8 mouse cellular contexts compared by ENCODE assay signal in the genomic region with DNA sequence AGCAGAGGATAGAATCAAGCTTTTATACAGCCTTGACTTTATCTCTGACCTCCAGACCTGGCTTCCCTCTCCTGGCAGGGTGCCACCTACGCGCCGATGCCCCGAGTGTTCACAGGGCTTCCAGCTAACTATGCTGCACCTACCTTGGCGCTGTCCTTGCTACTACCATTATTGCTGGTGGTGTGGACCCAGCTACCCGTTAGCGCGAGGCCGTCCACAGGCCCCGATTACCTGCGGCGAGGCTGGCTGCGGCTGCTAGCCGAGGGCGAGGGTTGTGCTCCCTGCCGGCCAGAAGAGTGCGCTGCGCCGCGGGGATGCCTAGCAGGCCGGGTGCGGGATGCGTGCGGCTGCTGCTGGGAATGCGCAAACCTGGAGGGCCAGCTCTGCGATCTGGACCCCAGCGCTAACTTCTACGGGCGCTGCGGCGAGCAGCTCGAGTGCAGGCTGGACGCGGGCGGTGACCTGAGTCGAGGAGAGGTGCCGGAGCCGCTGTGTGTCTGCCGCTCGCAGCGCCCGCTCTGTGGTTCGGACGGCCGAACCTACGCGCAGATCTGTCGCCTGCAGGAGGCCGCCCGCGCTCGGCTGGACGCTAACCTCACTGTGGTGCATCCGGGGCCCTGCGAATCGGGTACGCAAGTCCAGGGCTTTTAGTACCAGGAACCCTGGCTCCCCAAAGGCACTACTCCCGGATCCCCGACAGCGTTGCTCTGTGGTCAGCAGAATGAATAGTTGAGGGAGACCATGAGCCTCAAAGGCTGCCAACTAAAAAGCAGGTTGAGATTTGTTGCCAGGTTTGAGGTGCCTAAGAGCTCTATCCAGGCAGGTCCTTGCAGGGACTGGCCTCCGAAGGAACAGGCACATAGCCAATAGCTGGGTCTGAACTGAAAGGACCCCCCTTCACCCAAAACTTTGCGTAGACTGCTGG. TPM values are rescaled to one million over a fixed set of nuclear protein-coding genes. Genes with fewer than 3 reads are reported as not detected.
A peak's percentile ranks its signal among the peaks of the same experiment; 100 is the strongest.
DNase-seq lines count a peak whose midpoint lies in the region; ATAC-seq lines count a peak whose summit lies in the region.

No protein-coding gene starts in this region.

- H3K4me1 ChIP-seq in forebrain, embryonic 10.5 days = peaks cover 71% of the 10 kb centered on the region
- peaks cover 38% of the 10 kb centered on the region for H3K4me1 ChIP-seq in hindbrain, embryonic 12.5 days
- H3K4me1 ChIP-seq in limb, embryonic 13.5 days = peaks cover 67% of the 10 kb centered on the region
- H3K4me1 ChIP-seq in midbrain, embryonic 13.5 days (replicated peaks) = peaks cover 46% of the 10 kb centered on the region
- peaks cover 56% of the 10 kb centered on the region for H3K4me1 ChIP-seq in stomach, embryonic 15.5 days

- peak overlapping the region; percentile 90 for H3K4me2 ChIP-seq in hindbrain, embryonic 12.5 days (replicated peaks)
- H3K4me2 ChIP-seq in limb, embryonic 13.5 days (replicated peaks) = peak overlapping the region; percentile 96
- H3K4me2 ChIP-seq in midbrain, embryonic 13.5 days (replicated peaks) = peak overlapping the region; percentile 53
- H3K4me2 ChIP-seq in stomach, embryonic 15.5 days = peak overlapping the region; percentile 97

- no peaks in the 10 kb centered on the region for H3K36me3 ChIP-seq in forebrain, embryonic 10.5 days (replicated peaks)
- H3K36me3 ChIP-seq in hindbrain, embryonic 12.5 days = no peaks in the 10 kb centered on the region
- H3K36me3 ChIP-seq in limb, embryonic 13.5 days = no peaks in the 10 kb centered on the region
- no peaks in the 10 kb centered on the region for H3K36me3 ChIP-seq in midbrain, embryonic 13.5 days
- H3K36me3 ChIP-seq in stomach, embryonic 15.5 days = no peaks in the 10 kb centered on the region

- WGBS in forebrain, embryonic 10.5 days = under 1% methylated on average over 62 of the region's 62 CpGs
- WGBS in hindbrain, embryonic 12.5 days = under 1% methylated on average over 62 of the region's 62 CpGs
- under 1% methylated on average over 62 of the region's 62 CpGs for WGBS in limb, embryonic 13.5 days
- WGBS in midbrain, embryonic 13.5 days = under 1% methylated on average over 62 of the region's 62 CpGs
- 1% methylated on average over 62 of the region's 62 CpGs for WGBS in stomach, embryonic 15.5 days

- H3K9ac ChIP-seq in hindbrain, embryonic 12.5 days = peak overlapping the region; percentile 32
- peak overlapping the region; percentile 82 for H3K9ac ChIP-seq in limb, embryonic 13.5 days
- H3K9ac ChIP-seq in midbrain, embryonic 13.5 days (replicated peaks) = peak overlapping the region; percentile 53
- H3K9ac ChIP-seq in stomach, embryonic 15.5 days = no peak overlapping the region

- H3K4me3 ChIP-seq in forebrain, embryonic 10.5 days = peak overlapping the region; percentile 62
- H3K4me3 ChIP-seq in hindbrain, embryonic 12.5 days = peak overlapping the region; percentile 56
- H3K4me3 ChIP-seq in limb, embryonic 13.5 days = peak overlapping the region; percentile 64
- peak overlapping the region; percentile 37 for H3K4me3 ChIP-seq in midbrain, embryonic 13.5 days (replicated peaks)
- H3K4me3 ChIP-seq in stomach, embryonic 15.5 days (replicated peaks) = peak overlapping the region; percentile 78

- peaks cover 89% of the 10 kb centered on the region for H3K27me3 ChIP-seq in forebrain, embryonic 10.5 days (ENCODE audit: poor library complexity, severe bottlenecking)
- peaks cover 77% of the 10 kb centered on the region for H3K27me3 ChIP-seq in hindbrain, embryonic 12.5 days
- peaks cover 64% of the 10 kb centered on the region for H3K27me3 ChIP-seq in limb, embryonic 13.5 days
- peaks cover 76% of the 10 kb centered on the region for H3K27me3 ChIP-seq in midbrain, embryonic 13.5 days
- peaks cover 55% of the 10 kb centered on the region for H3K27me3 ChIP-seq in stomach, embryonic 15.5 days (replicated peaks)

- no peaks in the 10 kb centered on the region for H3K9me3 ChIP-seq in forebrain, embryonic 10.5 days
- no peaks in the 10 kb centered on the region for H3K9me3 ChIP-seq in hindbrain, embryonic 12.5 days (replicated peaks)
- H3K9me3 ChIP-seq in limb, embryonic 13.5 days = no peaks in the 10 kb centered on the region
- no peaks in the 10 kb centered on the region for H3K9me3 ChIP-seq in midbrain, embryonic 13.5 days
- no peaks in the 10 kb centered on the region for H3K9me3 ChIP-seq in stomach, embryonic 15.5 days

- H3K27ac ChIP-seq in forebrain, embryonic 10.5 days = peak overlapping the region; percentile 58; the same call in 1 of the 2 replicates
- H3K27ac ChIP-seq in hindbrain, embryonic 12.5 days = peak overlapping the region; percentile 23; the same call in 1 of the 2 replicates
- H3K27ac ChIP-seq in limb, embryonic 13.5 days = no peak overlapping the region; the same call in 1 of the 2 replicates
- no peak overlapping the region for H3K27ac ChIP-seq in midbrain, embryonic 13.5 days
- H3K27ac ChIP-seq in stomach, embryonic 15.5 days = no peak overlapping the region

- no peak for ATAC-seq in hindbrain, embryonic 12.5 days (ENCODE audit: low FRiP score)
- no peak for ATAC-seq in limb, embryonic 13.5 days (ENCODE audit: low FRiP score, low read depth)
- ATAC-seq in midbrain, embryonic 13.5 days = no peak
- ATAC-seq in stomach, embryonic 15.5 days (ENCODE audit: insufficient read depth, low FRiP score, low read depth) = no peak

- peak; percentile 62 for DNase-seq in Muller cell, postnatal 12 days (ENCODE audit: inconsistent ontology term)
- DNase-seq in brain, adult 2 months (ENCODE audit: low read depth, low spot score) = peak; percentile 85
- DNase-seq in forebrain, embryonic 10.5 days (ENCODE audit: extremely low spot score, low spot score) = peak; percentile 69
- DNase-seq in ovary, postnatal 10 days (ENCODE audit: low spot score) = no peak

RNA-seq across cellular contexts. Expression of a gene that starts 1.8 kb away (rescaled TPM):
- polyA plus RNA-seq in forebrain, embryonic 10.5 days (2016; fragmentation: Nextera tagmentation; extraction: Ambion mirVana) = 0.20 and 0.63 TPM in 2 replicates
- 9.4 and 14.1 TPM in 2 replicates for polyA plus RNA-seq in hindbrain, embryonic 12.5 days (2016; fragmentation: Nextera tagmentation; extraction: Ambion mirVana)
- 18.6 and 20.4 TPM in 2 replicates for polyA plus RNA-seq in limb, embryonic 13.5 days (2015; fragmentation: Nextera tagmentation; extraction: Ambion mirVana)
- polyA plus RNA-seq in midbrain, embryonic 13.5 days (2015; fragmentation: Nextera tagmentation; extraction: Ambion mirVana) = 0.94 and 1.1 TPM in 2 replicates
- 49.2 and 50.1 TPM in 2 replicates for polyA plus RNA-seq in stomach, embryonic 15.5 days (2015; fragmentation: Nextera tagmentation; extraction: Ambion mirVana)

RNA-seq across cellular contexts. Expression of a gene that starts 29.5 kb away (rescaled TPM):
- polyA plus RNA-seq in forebrain, embryonic 10.5 days (2016; fragmentation: Nextera tagmentation; extraction: Ambion mirVana) = 6.3 and 6.9 TPM in 2 replicates
- 38.2 and 41.6 TPM in 2 replicates for polyA plus RNA-seq in hindbrain, embryonic 12.5 days (2016; fragmentation: Nextera tagmentation; extraction: Ambion mirVana)
- polyA plus RNA-seq in limb, embryonic 13.5 days (2015; fragmentation: Nextera tagmentation; extraction: Ambion mirVana) = 26.0 and 26.5 TPM in 2 replicates
- polyA plus RNA-seq in midbrain, embryonic 13.5 days (2015; fragmentation: Nextera tagmentation; extraction: Ambion mirVana) = 58.1 and 61.2 TPM in 2 replicates
- 24.3 and 24.5 TPM in 2 replicates for polyA plus RNA-seq in stomach, embryonic 15.5 days (2015; fragmentation: Nextera tagmentation; extraction: Ambion mirVana)

RNA-seq across cellular contexts. Expression of a gene that starts 31.3 kb away (rescaled TPM):
- polyA plus RNA-seq in forebrain, embryonic 10.5 days (2016; fragmentation: Nextera tagmentation; extraction: Ambion mirVana) = 0.15 and 0.25 TPM in 2 replicates
- polyA plus RNA-seq in hindbrain, embryonic 12.5 days (2016; fragmentation: Nextera tagmentation; extraction: Ambion mirVana) = 0.72 and 0.81 TPM in 2 replicates
- polyA plus RNA-seq in limb, embryonic 13.5 days (2015; fragmentation: Nextera tagmentation; extraction: Ambion mirVana) = 0.41 and 0.56 TPM in 2 replicates
- 1.3 and 1.8 TPM in 2 replicates for polyA plus RNA-seq in midbrain, embryonic 13.5 days (2015; fragmentation: Nextera tagmentation; extraction: Ambion mirVana)
- 0.27 and 0.33 TPM in 2 replicates for polyA plus RNA-seq in stomach, embryonic 15.5 days (2015; fragmentation: Nextera tagmentation; extraction: Ambion mirVana)

Comparison
In these comparisons a context has a peak if more than half of its experiments do, and no peak if none do; other contexts are left out.
1. H3K27ac ChIP-seq: peak in forebrain, embryonic 10.5 days (single experiment) and hindbrain, embryonic 12.5 days (single experiment); none in limb, embryonic 13.5 days (single experiment), midbrain, embryonic 13.5 days (single experiment) and stomach, embryonic 15.5 days (single experiment).
2. Peak in every context shown above with its lines, with median percentiles within 50 percentile points of each other: H3K4me3 ChIP-seq and H3K4me2 ChIP-seq.